Mouse (Mus musculus): ENCODE results near the gene Liph. TPM values are rescaled to one million over a fixed set of nuclear protein-coding genes. Genes with fewer than 3 reads are reported as not detected.
"Not testable (repeated sequence)": the region's sequence is repeated elsewhere in the genome, so short reads cannot be mapped to it uniquely, and the experiment has no call there.

Gene Liph
- polyA plus RNA-seq, 1 experiment = 0.33 TPM

DNA sequence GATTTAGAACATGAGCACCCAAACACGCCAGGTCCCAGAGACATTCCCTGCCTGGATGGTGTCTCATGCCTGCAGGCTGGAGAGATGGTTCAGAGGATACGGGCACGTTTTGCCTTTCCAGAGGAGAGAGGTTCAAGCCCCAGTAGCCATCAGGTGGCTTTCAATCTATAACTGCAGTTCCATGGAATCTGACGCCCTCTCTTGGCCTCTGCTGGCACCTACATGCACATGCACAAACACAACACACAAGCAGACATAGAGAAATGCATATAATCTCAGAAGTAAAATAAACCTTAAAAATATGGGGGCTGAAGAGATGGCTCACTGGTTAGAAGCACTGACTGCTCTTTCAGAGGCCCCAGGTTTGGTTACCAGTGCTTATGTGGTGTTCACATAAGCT, 5.7 kb upstream of the Liph start:
- Histone ChIP-seq H3K27ac (ENCODE audit: insufficient read depth, low read length) (no peak overlapping the region), H3K4me3 (ENCODE audit: insufficient read depth, low read length) (no peak overlapping the region), H3K4me1 (ENCODE audit: control insufficient read depth, insufficient read depth, low read length) (no peaks in the 10 kb centered on the region; the same call in 1 of the 2 replicates)
- TF ChIP-seq POLR2A (IDR thresholded peaks at IDR 0.05; ENCODE audit: extremely low read depth, insufficient read depth, low read length) = no peak
- 0 out of 2 replicates have a peak, but pooled peaks have one; percentile 13 for TF ChIP-seq CTCF (IDR thresholded peaks at IDR 0.05; ENCODE audit: extremely low read depth, insufficient read depth, low read length)

DNA sequence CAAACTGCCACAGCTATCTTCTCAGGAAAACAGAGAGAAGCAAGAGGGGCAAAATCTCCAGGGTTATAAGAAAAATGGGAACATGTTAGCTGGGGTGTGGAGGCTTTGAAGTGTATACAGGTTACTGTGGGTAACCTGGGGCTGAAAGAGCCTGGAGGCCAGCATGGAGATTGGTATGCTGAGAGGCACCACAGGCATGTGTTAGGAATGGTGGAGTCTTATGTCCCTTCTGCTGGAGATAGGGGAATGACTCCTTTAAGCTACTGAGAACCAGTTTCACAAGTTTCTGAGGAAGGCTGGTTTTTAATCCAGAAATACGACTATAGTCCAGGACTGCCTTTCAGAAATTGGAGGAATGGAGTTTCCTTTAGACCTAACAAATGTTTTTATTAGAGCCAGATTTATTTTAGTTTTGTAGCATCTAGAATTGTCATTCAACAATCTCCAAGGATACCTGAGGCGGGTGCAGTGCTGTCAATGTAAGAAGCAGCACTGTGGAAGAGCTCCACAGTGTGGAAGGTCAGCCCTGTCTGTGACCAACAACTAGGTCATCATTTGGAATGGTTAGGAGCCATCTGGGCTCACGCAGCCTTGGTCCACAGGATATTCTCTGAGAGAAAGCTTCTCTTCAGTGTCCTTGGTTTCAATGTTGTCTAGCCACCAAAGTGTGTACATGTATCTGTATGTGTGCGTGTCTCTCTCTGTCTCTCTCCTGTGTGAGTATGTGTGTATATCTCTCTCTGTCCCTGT, 4.7 kb upstream of the Liph start:
- TF ChIP-seq POLR2A (IDR thresholded peaks at IDR 0.05; ENCODE audit: extremely low read depth, insufficient read depth, low read length) (no peak), CTCF (IDR thresholded peaks at IDR 0.05; ENCODE audit: extremely low read depth, insufficient read depth, low read length) (no peak)
- H3K4me3 ChIP-seq (ENCODE audit: insufficient read depth, low read length) = no peak overlapping the region
- no peaks in the 10 kb centered on the region; the same call in 1 of the 2 replicates for H3K4me1 ChIP-seq (ENCODE audit: control insufficient read depth, insufficient read depth, low read length)
- H3K27ac ChIP-seq (ENCODE audit: insufficient read depth, low read length) = no peak overlapping the region

DNA sequence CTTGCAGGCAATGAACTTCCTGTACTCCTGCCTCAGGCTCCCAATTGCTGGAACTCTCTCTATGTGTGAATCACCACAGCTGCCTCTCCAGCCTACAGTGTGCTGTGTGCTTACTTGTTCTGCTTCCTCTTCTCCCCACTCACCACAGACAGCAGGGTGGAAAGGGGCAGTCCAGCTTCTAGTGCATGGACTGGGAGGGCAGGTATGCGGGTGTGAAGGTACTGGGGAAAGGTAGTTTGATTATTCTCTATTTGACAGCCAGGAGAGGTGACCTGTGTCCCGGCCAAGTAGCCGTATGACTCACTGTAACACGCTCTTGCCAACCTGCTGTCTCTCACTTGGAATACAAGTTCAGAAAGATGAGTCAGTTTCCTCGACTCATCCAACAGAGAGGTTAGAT, 2.6 kb upstream of the Liph start:
- TF ChIP-seq POLR2A (IDR thresholded peaks at IDR 0.05; ENCODE audit: extremely low read depth, insufficient read depth, low read length) (no peak), CTCF (IDR thresholded peaks at IDR 0.05; ENCODE audit: extremely low read depth, insufficient read depth, low read length) (no peak)
- no peak overlapping the region for H3K27ac ChIP-seq (ENCODE audit: insufficient read depth, low read length)
- no peak overlapping the region for H3K4me3 ChIP-seq (ENCODE audit: insufficient read depth, low read length)
- H3K4me1 ChIP-seq (ENCODE audit: control insufficient read depth, insufficient read depth, low read length) = no peaks in the 10 kb centered on the region; the same call in 1 of the 2 replicates

- no peak overlapping the region for H3K27ac ChIP-seq (ENCODE audit: insufficient read depth, low read length)
- H3K4me3 ChIP-seq (ENCODE audit: insufficient read depth, low read length) = no peak overlapping the region
- no peaks in the 10 kb centered on the region; the same call in 1 of the 2 replicates for H3K4me1 ChIP-seq (ENCODE audit: control insufficient read depth, insufficient read depth, low read length)
- TF ChIP-seq POLR2A (IDR thresholded peaks at IDR 0.05; ENCODE audit: extremely low read depth, insufficient read depth, low read length) (no peak), CTCF (IDR thresholded peaks at IDR 0.05; ENCODE audit: extremely low read depth, insufficient read depth, low read length) (no peak)
Observed at GRCm38 (mm10) chr16:21996881-21997641, 1.6 kb upstream of the Liph start.

DNA sequence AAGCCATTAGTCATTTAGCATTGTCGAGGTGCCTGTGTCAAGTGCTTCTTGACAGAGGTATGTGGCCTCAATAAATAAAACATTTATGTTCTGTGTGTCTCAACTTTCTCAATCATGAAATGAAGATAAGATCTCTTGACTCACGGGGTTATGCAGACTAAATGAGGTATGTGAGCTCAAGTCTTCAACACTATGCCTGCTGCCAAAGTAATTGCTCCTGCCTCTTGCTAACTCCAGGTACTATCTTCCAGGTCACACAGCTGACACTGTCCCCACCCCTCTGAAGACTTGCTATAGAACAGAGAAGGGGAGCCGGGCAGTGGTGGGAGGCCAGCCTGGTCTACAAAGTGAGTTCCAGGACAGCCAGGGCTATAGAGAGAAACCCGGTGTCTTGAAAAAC, 939 bp upstream of the Liph start:
- no peak for TF ChIP-seq CTCF (IDR thresholded peaks at IDR 0.05; ENCODE audit: extremely low read depth, insufficient read depth, low read length)
- no peak for TF ChIP-seq POLR2A (IDR thresholded peaks at IDR 0.05; ENCODE audit: extremely low read depth, insufficient read depth, low read length)
- Histone ChIP-seq H3K4me3 (ENCODE audit: insufficient read depth, low read length) (no peak overlapping the region), H3K4me1 (ENCODE audit: control insufficient read depth, insufficient read depth, low read length) (no peaks in the 10 kb centered on the region; the same call in 1 of the 2 replicates), H3K27ac (ENCODE audit: insufficient read depth, low read length) (no peak overlapping the region)

DNA sequence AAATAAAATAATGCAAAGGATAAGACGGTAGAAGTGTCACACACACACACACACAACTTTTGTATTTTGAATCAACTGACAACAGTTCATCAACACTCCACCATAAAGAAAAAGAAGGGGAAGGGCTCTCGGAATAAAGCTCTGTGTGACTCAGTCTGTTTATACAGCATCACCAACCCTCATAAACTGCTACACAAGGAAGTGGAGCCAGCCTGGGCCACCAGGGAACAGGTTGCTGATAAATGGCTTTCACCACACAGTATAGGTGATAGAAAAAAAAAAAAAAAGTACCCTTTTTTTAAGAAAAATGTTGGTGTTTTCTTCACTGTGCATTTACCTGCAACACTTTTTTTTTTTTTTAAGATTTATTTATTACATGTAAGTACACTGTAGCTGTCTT, 3.7 kb downstream of the Liph start:
- Histone ChIP-seq H3K4me1 (ENCODE audit: control insufficient read depth, insufficient read depth, low read length) (no peaks in the 10 kb centered on the region), H3K27ac (ENCODE audit: insufficient read depth, low read length) (no peak overlapping the region), H3K4me3 (ENCODE audit: insufficient read depth, low read length) (no peak overlapping the region)
- TF ChIP-seq CTCF (IDR thresholded peaks at IDR 0.05; ENCODE audit: extremely low read depth, insufficient read depth, low read length) (no peak), POLR2A (IDR thresholded peaks at IDR 0.05; ENCODE audit: extremely low read depth, insufficient read depth, low read length) (no peak)

DNA sequence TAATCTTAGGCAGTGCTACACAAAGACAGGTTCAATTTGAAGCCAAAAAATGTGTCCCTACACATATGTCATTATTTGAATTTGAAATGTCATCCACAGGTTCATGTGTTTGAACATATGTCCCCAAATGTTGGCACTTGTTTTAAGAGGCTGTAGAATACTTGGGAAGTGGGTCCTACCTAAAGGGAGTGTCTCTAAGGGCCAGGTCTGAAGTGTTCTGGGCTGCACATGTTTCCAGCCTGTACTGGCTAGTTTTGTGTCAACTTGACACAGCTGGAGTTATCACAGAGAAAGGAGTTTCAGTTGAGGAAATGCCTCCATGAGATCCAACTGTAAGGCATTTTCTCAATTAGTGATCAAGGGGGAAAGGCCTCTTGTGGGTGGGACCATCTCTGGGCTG, 4.6 kb downstream of the Liph start:
- not testable (repeated sequence) for H3K4me1 ChIP-seq (ENCODE audit: control insufficient read depth, insufficient read depth, low read length); H3K27ac ChIP-seq (ENCODE audit: insufficient read depth, low read length); H3K4me3 ChIP-seq (ENCODE audit: insufficient read depth, low read length)

GRCm38 (mm10) chr16:21987956-21988355, 7.5 kb downstream of the Liph start:
- Histone ChIP-seq H3K4me1 (ENCODE audit: control insufficient read depth, insufficient read depth, low read length) (no peaks in the 10 kb centered on the region), H3K27ac (ENCODE audit: insufficient read depth, low read length) (no peak overlapping the region), H3K4me3 (ENCODE audit: insufficient read depth, low read length) (no peak overlapping the region)
- no peak for TF ChIP-seq POLR2A (IDR thresholded peaks at IDR 0.05; ENCODE audit: extremely low read depth, insufficient read depth, low read length)
- no peak for TF ChIP-seq CTCF (IDR thresholded peaks at IDR 0.05; ENCODE audit: extremely low read depth, insufficient read depth, low read length)

DNA sequence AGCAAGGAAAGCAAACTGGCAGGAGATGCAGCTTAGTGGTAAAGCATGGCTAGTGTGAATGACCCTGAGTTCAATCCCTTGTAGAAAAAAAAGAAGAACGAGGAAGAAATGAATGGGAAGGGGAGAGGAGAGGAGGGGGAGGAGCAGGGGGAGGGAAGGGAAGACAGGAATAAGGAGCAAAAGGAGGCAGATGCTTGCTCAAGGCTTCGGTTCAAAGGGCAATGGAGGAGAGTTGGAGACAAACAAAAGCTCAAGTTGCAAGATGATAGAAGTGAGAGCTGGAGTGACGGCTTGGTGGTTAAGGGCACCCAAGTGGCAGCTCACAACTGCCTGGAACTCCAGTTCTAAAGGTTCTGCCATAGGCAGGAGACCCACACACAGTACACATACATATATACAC, 9.3 kb downstream of the Liph start:
- Histone ChIP-seq H3K4me1 (ENCODE audit: control insufficient read depth, insufficient read depth, low read length) (no peaks in the 10 kb centered on the region), H3K4me3 (ENCODE audit: insufficient read depth, low read length) (no peak overlapping the region), H3K27ac (ENCODE audit: insufficient read depth, low read length) (no peak overlapping the region)
- TF ChIP-seq POLR2A (IDR thresholded peaks at IDR 0.05; ENCODE audit: extremely low read depth, insufficient read depth, low read length) (no peak), CTCF (IDR thresholded peaks at IDR 0.05; ENCODE audit: extremely low read depth, insufficient read depth, low read length) (no peak)

DNA sequence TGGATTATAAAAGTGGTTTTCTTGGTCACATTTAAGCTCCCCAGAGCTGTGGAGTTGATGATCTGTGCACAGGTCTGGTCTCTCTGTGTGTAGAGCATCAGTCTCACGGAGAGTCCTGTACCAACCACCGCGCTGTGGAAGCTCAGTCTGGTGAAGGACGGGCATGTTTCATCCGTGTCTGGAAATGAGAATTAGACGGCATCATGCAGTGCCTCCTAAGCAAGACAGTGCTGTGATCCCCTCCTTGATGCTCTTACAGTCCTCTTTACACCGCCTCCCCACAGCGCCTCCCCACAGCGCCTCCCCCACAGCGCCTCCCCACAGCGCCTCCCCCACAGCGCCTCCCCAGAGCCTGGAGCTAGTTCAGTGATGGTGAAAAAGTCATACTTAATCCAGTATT, 11.4 kb downstream of the Liph start:
- no peak overlapping the region for H3K4me3 ChIP-seq (ENCODE audit: insufficient read depth, low read length)
- TF ChIP-seq CTCF (IDR thresholded peaks at IDR 0.05; ENCODE audit: extremely low read depth, insufficient read depth, low read length) (no peak), POLR2A (IDR thresholded peaks at IDR 0.05; ENCODE audit: extremely low read depth, insufficient read depth, low read length) (no peak)
- no peak overlapping the region for H3K27ac ChIP-seq (ENCODE audit: insufficient read depth, low read length)
- H3K4me1 ChIP-seq (ENCODE audit: control insufficient read depth, insufficient read depth, low read length) = no peaks in the 10 kb centered on the region
